Mouse (Mus musculus) liver, adult 2 months (tissue): ENCODE measurements around the gene Gadd45a. TPM values are rescaled to one million over a fixed set of nuclear protein-coding genes. Genes with fewer than 3 reads are reported as not detected.
"Not testable (repeated sequence)": the region's sequence is repeated elsewhere in the genome, so short reads cannot be mapped to it uniquely, and the experiment has no call there.

Experiments used
- DNase-seq: peaks from one replicate; pipeline ENCODE4 v3.0.0-alpha.2; 2011; ENCODE audit warnings: low read depth, low spot score; ENCODE audit errors: extremely low read depth
- H3K27ac ChIP-seq: fragments of 200-500 bp; replicated peaks from 2 replicates; pipeline ENCODE4 v1.5.1; 2012; ENCODE audit warnings: low read depth, mild to moderate bottlenecking, control low read depth, inconsistent platforms, low read length; ENCODE audit not compliant: insufficient read depth
- H3K27me3 ChIP-seq: fragments of 200-500 bp; 2 replicates; pipeline ENCODE4 v1.6.1; 2012; ENCODE audit warnings: mild to moderate bottlenecking, moderate library complexity, low read length, inconsistent platforms; ENCODE audit not compliant: control insufficient read depth, insufficient read depth
- H3K36me3 ChIP-seq: fragments of 200-500 bp; 2 replicates; pipeline ENCODE4 v1.6.1; 2012; ENCODE audit warnings: low read length, inconsistent platforms; ENCODE audit not compliant: control insufficient read depth, insufficient read depth
- H3K4me1 ChIP-seq: fragments of 200-500 bp; 2 replicates; pipeline ENCODE4 v1.6.1; 2011; ENCODE audit warnings: low read length; ENCODE audit not compliant: control insufficient read depth, insufficient read depth
- H3K4me3 ChIP-seq: fragments of 200-500 bp; 2 replicates; pipeline ENCODE4 v1.5.1; 2011; ENCODE audit warnings: low read depth, mild to moderate bottlenecking, control low read depth, low read length, moderate library complexity; ENCODE audit not compliant: insufficient read depth
- H3K79me2 ChIP-seq: fragments of 200-500 bp; 2 replicates; pipeline ENCODE4 v1.6.1; 2012; ENCODE audit warnings: inconsistent platforms, mild to moderate bottlenecking, low read length, moderate library complexity; ENCODE audit not compliant: control insufficient read depth, insufficient read depth
- H3K9ac ChIP-seq: fragments of 200-500 bp; 2 replicates; pipeline ENCODE4 v1.6.1; 2012; ENCODE audit warnings: low read depth, mild to moderate bottlenecking, control low read depth, inconsistent platforms, low read length
- CTCF ChIP-seq: fragments of 200-500 bp; IDR thresholded peaks from 2 replicates; pipeline ENCODE4 v1.5.1; 2011; ENCODE audit warnings: low read depth, low read length, control low read depth
- POLR2A ChIP-seq: fragments of 200-500 bp; IDR thresholded peaks from 2 replicates; pipeline ENCODE4 v1.6.1; 2011; ENCODE audit warnings: low read length, control low read depth; ENCODE audit not compliant: insufficient read depth; ENCODE audit errors: extremely low read depth
- WGBS: fragments of 180-500 bp; shearing (Covaris S2); methylation state at CpG from one replicate; pipeline ENCODE4 v1.1.7; 2018; 5-methylcytosine and 5-hydroxymethylcytosine counted together
- polyA plus RNA-seq: library from polyadenylated mRNA; depleted of rRNA; stranded (reverse); fragments of >200 nt; gene quantifications from 2 replicates; pipeline ENCODE4 v1.2.3, GENCODE M21; 2012
- total RNA-seq: library from RNA; depleted of rRNA; stranded (reverse); fragments of >200 nt; gene quantifications from 2 replicates; pipeline ENCODE4 v1.2.3, GENCODE M21; 2014

Gene Gadd45a
- total and polyA plus RNA-seq, 2 experiments = 5.3 to 13.1 TPM

DNA sequence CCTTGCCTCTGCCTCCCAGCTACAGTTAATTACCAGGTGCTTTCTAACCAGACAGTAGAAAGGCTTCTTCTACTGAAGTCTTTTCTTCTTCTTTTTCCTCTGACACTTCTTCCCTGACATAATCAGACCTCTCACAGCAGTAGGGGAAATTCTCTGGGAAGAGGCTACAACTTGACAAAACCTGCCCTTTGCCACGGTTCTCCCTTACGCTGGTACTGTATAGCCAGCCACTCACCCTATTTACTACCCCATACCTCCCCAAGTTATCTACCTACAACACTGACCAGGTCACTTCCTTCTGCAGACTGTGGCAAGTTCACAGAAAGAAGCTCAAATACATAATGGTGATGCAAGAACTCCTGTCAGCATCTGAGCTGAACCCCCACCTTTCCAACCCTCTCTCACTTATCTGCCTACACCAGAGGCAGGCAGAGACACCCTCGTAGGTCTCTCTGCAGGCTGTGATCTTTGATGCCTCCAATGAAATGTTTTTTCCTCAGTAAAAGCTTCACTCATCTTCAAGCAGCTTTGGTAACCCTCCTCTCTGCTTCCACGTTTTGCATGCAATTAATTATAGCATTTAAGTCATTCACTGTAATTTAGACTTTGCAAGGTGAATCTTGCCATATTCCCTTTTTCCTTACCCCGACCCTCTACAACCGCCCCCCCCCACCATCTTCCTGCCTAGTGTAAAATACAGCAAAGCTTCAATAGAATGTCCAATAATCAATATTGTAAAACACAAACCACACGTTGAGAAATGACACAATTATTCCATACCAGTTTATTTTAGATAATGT lies 2.7 kb downstream of the Gadd45a start:
- Histone ChIP-seq H3K9ac (no peak overlapping the region), H3K79me2 (no peaks in the 10 kb centered on the region), H3K27ac (no peak overlapping the region), H3K4me3 (no peak overlapping the region), H3K4me1 (peaks cover 3% of the 10 kb centered on the region), H3K36me3 (0 out of 2 replicates have a peak, but pooled peaks cover 2% of the 10 kb centered on the region), H3K27me3 (no peaks in the 10 kb centered on the region)
- TF ChIP-seq POLR2A (no peak), CTCF (no peak)
- no peak for DNase-seq
- 64% methylated on average over 7 of the region's 7 CpGs for WGBS

GRCm38 (mm10) chr6:67033604-67034003 lies 3.7 kb downstream of the Gadd45a start:
- no peak for TF ChIP-seq POLR2A
- TF ChIP-seq CTCF = no peak
- 87% methylated on average over 4 of the region's 4 CpGs for WGBS
- Histone ChIP-seq H3K9ac (no peak overlapping the region), H3K27ac (no peak overlapping the region), H3K79me2 (no peaks in the 10 kb centered on the region), H3K27me3 (no peaks in the 10 kb centered on the region), H3K36me3 (0 out of 2 replicates have a peak, but pooled peaks cover 2% of the 10 kb centered on the region), H3K4me3 (no peak overlapping the region), H3K4me1 (peaks cover 7% of the 10 kb centered on the region)
- DNase-seq = no peak

DNA sequence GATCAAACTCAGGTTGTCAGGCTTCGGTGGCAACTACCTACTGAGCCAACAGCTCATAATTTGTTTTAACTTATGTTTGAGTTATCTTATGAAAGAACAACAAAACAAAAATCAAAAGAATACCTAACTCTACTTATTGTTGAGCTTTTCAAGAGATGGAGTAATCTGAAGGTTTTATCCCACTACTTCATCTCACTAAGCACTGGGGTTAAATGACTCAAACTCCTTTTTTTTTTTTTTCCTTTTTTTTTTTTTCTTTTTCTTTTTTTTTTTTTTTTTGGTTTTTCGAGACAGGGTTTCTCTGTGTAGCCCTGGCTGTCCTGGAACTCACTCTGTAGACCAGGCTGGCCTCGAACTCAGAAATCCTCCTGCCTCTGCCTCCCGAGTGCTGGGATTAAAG lies 4.3 kb downstream of the Gadd45a start:
- H3K36me3 ChIP-seq, H3K27ac ChIP-seq, H3K79me2 ChIP-seq, H3K9ac ChIP-seq, H3K27me3 ChIP-seq, H3K4me3 ChIP-seq, DNase-seq: not testable (repeated sequence)
- peaks cover 11% of the 10 kb centered on the region for H3K4me1 ChIP-seq
- WGBS = 94% methylated on average over 3 of the region's 4 CpGs

DNA sequence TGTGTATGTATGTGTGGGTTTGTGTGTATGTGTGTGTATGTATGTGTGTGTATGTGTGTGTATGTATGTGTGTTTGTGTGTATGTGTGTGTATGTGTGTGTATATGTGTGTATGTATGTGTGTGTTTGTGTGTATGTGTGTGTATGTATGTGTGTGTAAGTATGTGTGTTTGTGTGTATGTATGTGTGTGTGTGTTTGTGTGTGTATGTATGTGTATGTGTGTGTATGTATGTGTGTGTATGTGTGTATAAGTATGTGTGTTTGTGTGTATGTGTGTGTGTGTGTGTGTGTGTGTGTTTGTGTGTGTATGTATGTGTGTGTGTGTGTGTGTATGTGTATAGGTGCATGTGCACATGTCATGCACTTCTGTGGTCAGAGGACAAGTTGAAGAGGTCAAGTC lies 4.7 kb downstream of the Gadd45a start:
- H3K4me3 ChIP-seq, H3K36me3 ChIP-seq, H3K27ac ChIP-seq, H3K79me2 ChIP-seq, H3K27me3 ChIP-seq, DNase-seq, H3K9ac ChIP-seq: not testable (repeated sequence)
- peaks cover 12% of the 10 kb centered on the region for H3K4me1 ChIP-seq

GRCm38 (mm10) chr6:67030846-67031245 lies 6.4 kb downstream of the Gadd45a start:
- no peak for DNase-seq
- H3K4me3 ChIP-seq = no peak overlapping the region
- H3K9ac ChIP-seq = no peak overlapping the region
- H3K4me1 ChIP-seq = peaks cover 11% of the 10 kb centered on the region
- 0 out of 2 replicates have a peak, but pooled peaks cover 2% of the 10 kb centered on the region for H3K36me3 ChIP-seq
- 82% methylated on average over 5 of the region's 5 CpGs for WGBS
- H3K79me2 ChIP-seq = no peaks in the 10 kb centered on the region
- H3K27me3 ChIP-seq = no peaks in the 10 kb centered on the region
- no peak overlapping the region for H3K27ac ChIP-seq
- no peak for TF ChIP-seq POLR2A
- no peak for TF ChIP-seq CTCF

DNA sequence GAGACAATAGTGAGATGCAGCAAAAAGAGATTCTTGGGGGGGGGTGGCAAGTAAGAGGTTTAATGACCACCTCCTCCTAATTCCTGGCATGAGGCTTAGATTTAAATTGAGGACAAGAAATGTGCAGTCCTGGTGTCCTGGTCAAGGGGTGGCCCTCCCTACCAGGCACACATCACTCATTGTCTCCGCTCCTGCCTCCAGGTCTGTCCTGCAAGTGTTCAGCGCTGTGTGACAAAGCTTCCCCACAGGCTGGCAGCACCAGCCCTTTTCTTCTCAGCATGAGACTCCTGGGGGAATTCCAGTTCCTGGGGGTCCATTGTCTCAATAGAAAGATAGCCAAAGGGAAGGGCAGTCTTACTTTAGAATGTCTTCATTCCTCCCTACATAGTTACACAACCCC lies 6.8 kb downstream of the Gadd45a start:
- H3K9ac ChIP-seq = no peak overlapping the region
- H3K4me3 ChIP-seq = no peak overlapping the region
- H3K27me3 ChIP-seq = no peaks in the 10 kb centered on the region
- no peak for TF ChIP-seq CTCF
- no peak overlapping the region for H3K27ac ChIP-seq
- DNase-seq = no peak
- H3K79me2 ChIP-seq = no peaks in the 10 kb centered on the region
- H3K4me1 ChIP-seq = peaks cover 10% of the 10 kb centered on the region
- H3K36me3 ChIP-seq = 0 out of 2 replicates have a peak, but pooled peaks cover 2% of the 10 kb centered on the region
- WGBS = 75% methylated on average over 2 of the region's 2 CpGs
